Mouse (Mus musculus) ES-E14 (cell line): ENCODE measurements around the gene Herc4.

Source experiments
- HCFC1 ChIP-seq: IDR thresholded peaks from 2 replicates; pipeline ENCODE4 v1.6.1; 2012; ENCODE audit warnings: low read length, inconsistent platforms, borderline replicate concordance; ENCODE audit not compliant: insufficient read depth
- MAFK ChIP-seq: IDR thresholded peaks from 2 replicates; pipeline ENCODE4 v1.6.1; 2014; ENCODE audit warnings: mild to moderate bottlenecking, low read depth, low read length, inconsistent platforms; ENCODE audit not compliant: insufficient read depth

DNA sequence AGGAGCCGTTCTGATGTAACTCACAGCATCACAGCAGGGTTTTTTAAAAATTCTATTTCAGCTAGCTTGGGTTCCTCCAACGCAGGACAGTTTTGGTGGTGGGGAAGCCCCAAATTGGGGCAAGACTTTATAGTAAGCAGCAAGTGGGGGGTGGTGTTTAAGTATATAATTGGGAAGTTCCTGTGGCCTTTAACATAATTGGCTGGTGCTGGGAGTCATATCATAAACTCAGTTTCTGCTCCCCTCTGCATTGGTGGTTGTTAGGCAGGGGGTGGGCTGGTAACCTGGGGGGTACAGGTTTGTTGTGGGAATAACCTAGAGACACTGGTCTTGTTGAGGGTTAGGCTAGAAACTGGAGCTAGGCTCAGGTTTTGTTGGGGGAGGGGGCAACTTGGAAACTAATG, 2.7 kb upstream of the Herc4 start:
- no peak for TF ChIP-seq MAFK
- TF ChIP-seq HCFC1, result no peak
